Mouse (Mus musculus): ENCODE results near the gene Gm21852. TPM values are rescaled to one million over a fixed set of nuclear protein-coding genes. Genes with fewer than 3 reads are reported as not detected.

Gene Gm21852
- polyA plus RNA-seq (2017; shearing (Covaris generic)): not detected

GRCm38 (mm10) chrY:40651896-40652295, at the start of gene Gm21852:
TSS of gene Gm21852 (minus strand) at chrY:40651996.

Other genes with a start within 250 kb of the Gm21852 start
- not detected for gene Gm21797, start 123.8 kb upstream of the Gm21852 start, polyA plus RNA-seq (2017; shearing (Covaris generic))
- gene Gm20795, start 152.9 kb upstream of the Gm21852 start, polyA plus RNA-seq (2017; shearing (Covaris generic)): not detected